Mouse (Mus musculus) hindbrain, embryonic 13.5 days (tissue): ENCODE measurements around the gene Tbl3. TPM values are rescaled to one million over a fixed set of nuclear protein-coding genes. Genes with fewer than 3 reads are reported as not detected.

Experiments used
- ATAC-seq: fragments of 200-750 bp; cut with Nextera tagmentation; 2 replicates; pipeline ENCODE4 v1.8.0; 2017; ENCODE audit warnings: moderate TSS enrichment; ENCODE audit not compliant: low FRiP score
- H3K27ac ChIP-seq: fragments of 300-500 bp; sonication (generic); 2 replicates; pipeline ENCODE4 v1.5.1; 2015; ENCODE audit warnings: inconsistent platforms, mild to moderate bottlenecking, moderate library complexity
- H3K27me3 ChIP-seq: fragments of 300-500 bp; sonication (generic); 2 replicates; pipeline ENCODE4 v1.6.1; 2015; ENCODE audit warnings: mild to moderate bottlenecking, inconsistent platforms
- H3K36me3 ChIP-seq: fragments of 300-500 bp; sonication (generic); 2 replicates; pipeline ENCODE4 v1.6.1; 2015; ENCODE audit warnings: mild to moderate bottlenecking, inconsistent platforms
- H3K4me1 ChIP-seq: fragments of 300-500 bp; sonication (generic); replicated peaks from 2 replicates; pipeline ENCODE4 v1.6.1; 2015; ENCODE audit warnings: inconsistent platforms
- H3K4me2 ChIP-seq: fragments of 300-500 bp; sonication (generic); 2 replicates; pipeline ENCODE4 v1.6.1; 2015; ENCODE audit warnings: inconsistent platforms, mild to moderate bottlenecking, moderate library complexity
- H3K4me3 ChIP-seq: fragments of 300-500 bp; sonication (generic); 2 replicates; pipeline ENCODE4 v1.5.1; 2015; ENCODE audit warnings: mild to moderate bottlenecking, inconsistent platforms
- H3K9ac ChIP-seq: fragments of 300-500 bp; sonication (generic); 2 replicates; pipeline ENCODE4 v1.6.1; 2015; ENCODE audit warnings: mild to moderate bottlenecking, inconsistent platforms
- H3K9me3 ChIP-seq: fragments of 300-500 bp; sonication (generic); 2 replicates; pipeline ENCODE4 v1.6.1; 2016; ENCODE audit warnings: inconsistent platforms
- WGBS: fragments of 180-500 bp; shearing (Covaris S2); methylation state at CpG from one replicate; pipeline ENCODE4 v1.1.7; 2015; 5-methylcytosine and 5-hydroxymethylcytosine counted together
- polyA plus RNA-seq: library from polyadenylated mRNA; unstranded; fragments of >200 nt; fragmentation: Nextera tagmentation; extraction: Ambion mirVana; gene quantifications from 2 replicates; pipeline ENCODE4 v1.2.1, GENCODE M21; 2015

The Tbl3 gene
- polyA plus RNA-seq, 1 experiment from 2014 or later = 69.0 TPM

- ATAC-seq = peak; percentile 94
- peak within 1 kb of the TSS; percentile 69 for H3K9ac ChIP-seq
- H3K27me3 ChIP-seq = 0 out of 2 replicates have a peak, but pooled peaks cover 8% of the 10 kb centered on the region
- no peaks in the 10 kb centered on the region for H3K9me3 ChIP-seq
- H3K27ac ChIP-seq = peak within 1 kb of the TSS; percentile 73; the same call in 1 of the 2 replicates
- H3K36me3 ChIP-seq = peaks cover 10% of the 10 kb centered on the region; the same call in 1 of the 2 replicates
- peaks cover 27% of the 10 kb centered on the region for H3K4me1 ChIP-seq
- 1% methylated on average over 29 of the region's 29 CpGs for WGBS
- peak within 1 kb of the TSS; percentile 51 for H3K4me3 ChIP-seq
- peak within 1 kb of the TSS; percentile 68 for H3K4me2 ChIP-seq
Measured at GRCm38 (mm10) chr17:24736330-24737051, 29.0 kb upstream of the Tbl3 start, which contains the start of gene Msrb1. Gene Msrb1 (plus strand): TSS chr17:24736642.

GRCm38 (mm10) chr17:24735446-24735845, 28.0 kb upstream of the Tbl3 start:
- 0 out of 2 replicates have a peak overlapping the region, but pooled peaks have one; percentile 51 for H3K4me3 ChIP-seq
- H3K4me2 ChIP-seq = peak overlapping the region; percentile 68
- no peak overlapping the region for H3K9ac ChIP-seq
- no peak for ATAC-seq
- H3K9me3 ChIP-seq = no peaks in the 10 kb centered on the region
- 0 out of 2 replicates have a peak, but pooled peaks cover 11% of the 10 kb centered on the region for H3K27me3 ChIP-seq
- no peak overlapping the region for H3K27ac ChIP-seq
- WGBS = 90% methylated on average over 7 of the region's 7 CpGs
- peaks cover 4% of the 10 kb centered on the region; the same call in 1 of the 2 replicates for H3K36me3 ChIP-seq
- H3K4me1 ChIP-seq = peaks cover 27% of the 10 kb centered on the region

DNA sequence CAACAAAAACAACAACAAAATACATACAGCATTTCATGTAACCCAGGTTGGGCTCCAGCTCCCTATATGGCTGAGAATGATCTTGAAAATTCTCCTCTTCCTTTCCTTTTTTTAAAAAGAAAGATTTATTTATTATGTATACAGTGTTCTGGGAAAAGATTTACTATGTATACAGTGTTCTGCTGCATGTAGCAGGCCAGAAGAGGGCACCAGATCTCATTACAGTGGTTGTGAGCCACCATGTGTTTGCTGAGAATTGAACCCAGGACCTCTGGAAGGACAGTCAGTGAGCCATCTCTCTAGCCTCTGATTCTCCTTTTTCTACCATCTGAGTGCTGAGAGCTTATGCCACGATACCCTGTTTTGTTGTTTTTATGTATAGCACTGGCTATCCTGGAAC, 27.1 kb upstream of the Tbl3 start:
- Histone ChIP-seq H3K4me1 (peaks cover 27% of the 10 kb centered on the region), H3K4me3 (no peak overlapping the region), H3K36me3 (no peaks in the 10 kb centered on the region), H3K27ac (no peak overlapping the region), H3K27me3 (0 out of 2 replicates have a peak, but pooled peaks cover 11% of the 10 kb centered on the region), H3K4me2 (no peak overlapping the region), H3K9ac (no peak overlapping the region), H3K9me3 (no peaks in the 10 kb centered on the region)
- no peak for ATAC-seq
- 85% methylated on average over 1 of the region's 1 CpGs for WGBS

DNA sequence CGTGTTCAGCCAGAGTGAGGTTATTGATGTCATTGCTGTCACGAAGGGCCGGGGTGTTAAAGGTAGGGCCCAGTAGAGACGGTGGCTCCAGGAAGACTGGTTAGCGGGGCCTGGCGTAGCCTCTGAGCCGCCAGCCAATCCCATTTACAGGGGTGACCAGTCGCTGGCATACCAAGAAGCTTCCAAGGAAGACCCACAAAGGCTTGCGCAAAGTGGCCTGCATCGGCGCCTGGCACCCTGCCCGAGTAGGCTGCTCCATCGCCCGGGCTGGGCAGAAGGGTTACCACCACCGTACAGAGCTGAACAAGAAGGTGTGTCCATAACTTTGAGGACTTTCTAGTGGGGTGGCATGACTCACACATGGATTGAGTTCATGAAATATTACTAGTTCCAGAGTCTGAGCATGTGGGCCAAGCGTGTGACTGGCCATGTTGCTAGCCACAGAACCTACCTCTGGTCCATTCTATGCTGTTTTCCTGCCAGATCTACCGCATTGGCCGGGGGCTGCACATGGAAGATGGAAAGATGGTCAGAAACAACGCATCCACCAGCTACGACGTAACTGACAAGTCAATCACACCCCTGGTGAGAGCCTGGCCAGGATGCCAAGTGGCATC, 26.1 kb upstream of the Tbl3 start:
- Histone ChIP-seq H3K27ac (no peak overlapping the region), H3K27me3 (peaks cover 12% of the 10 kb centered on the region; the same call in 1 of the 2 replicates), H3K4me2 (no peak overlapping the region), H3K4me1 (peaks cover 27% of the 10 kb centered on the region), H3K36me3 (no peaks in the 10 kb centered on the region), H3K9ac (no peak overlapping the region), H3K4me3 (no peak overlapping the region), H3K9me3 (no peaks in the 10 kb centered on the region)
- WGBS = 91% methylated on average over 21 of the region's 21 CpGs
- no peak for ATAC-seq

DNA sequence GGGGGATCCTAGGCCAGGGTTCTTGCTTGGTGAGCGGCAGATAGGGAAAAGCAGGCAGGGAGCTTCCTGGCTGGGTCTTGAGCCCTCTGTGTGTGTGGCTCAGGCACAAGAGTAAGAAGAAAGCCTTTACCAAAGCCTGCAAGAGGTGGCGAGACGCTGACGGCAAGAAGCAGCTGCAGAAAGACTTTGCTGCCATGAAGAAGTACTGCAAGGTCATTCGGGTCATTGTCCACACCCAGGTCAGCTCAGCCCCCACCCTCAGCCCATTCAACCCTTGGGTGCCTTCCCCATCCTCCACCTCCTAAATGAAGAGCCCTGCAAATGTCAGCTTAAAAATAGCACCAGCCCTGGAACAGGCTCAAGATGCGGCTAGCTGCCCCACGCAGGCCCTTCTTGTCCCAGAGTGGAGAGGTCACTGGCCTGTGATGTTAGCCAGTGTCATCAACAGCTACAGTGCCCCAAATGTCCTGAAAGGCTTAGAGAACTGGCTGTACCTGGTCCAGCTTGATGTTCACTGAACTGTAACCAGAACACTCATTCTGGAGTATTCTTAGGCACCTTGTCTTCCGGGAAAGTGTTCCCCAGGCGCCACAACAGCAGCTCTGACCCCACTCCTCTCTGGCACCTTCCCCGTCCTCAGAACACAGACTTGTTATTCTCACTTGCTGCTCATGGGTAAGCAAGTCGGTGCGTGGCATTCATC, 24.9 kb upstream of the Tbl3 start:
- no peaks in the 10 kb centered on the region for H3K36me3 ChIP-seq
- 78% methylated on average over 12 of the region's 12 CpGs for WGBS
- H3K4me2 ChIP-seq = no peak overlapping the region
- H3K9ac ChIP-seq = 0 out of 2 replicates have a peak overlapping the region, but pooled peaks have one; percentile 4
- no peak overlapping the region for H3K4me3 ChIP-seq
- H3K4me1 ChIP-seq = peaks cover 18% of the 10 kb centered on the region
- no peak overlapping the region for H3K27ac ChIP-seq
- no peak for ATAC-seq
- H3K9me3 ChIP-seq = no peaks in the 10 kb centered on the region
- peaks cover 23% of the 10 kb centered on the region; the same call in 1 of the 2 replicates for H3K27me3 ChIP-seq

- Histone ChIP-seq H3K4me3 (no peak overlapping the region), H3K36me3 (no peaks in the 10 kb centered on the region), H3K4me2 (no peak overlapping the region), H3K9ac (no peak overlapping the region), H3K9me3 (no peaks in the 10 kb centered on the region), H3K27ac (no peak overlapping the region), H3K4me1 (peaks cover 3% of the 10 kb centered on the region), H3K27me3 (peaks cover 25% of the 10 kb centered on the region; the same call in 1 of the 2 replicates)
- no peak for ATAC-seq
- WGBS = 83% methylated on average over 14 of the region's 14 CpGs
Measured at GRCm38 (mm10) chr17:24730787-24731186, 23.3 kb upstream of the Tbl3 start.

DNA sequence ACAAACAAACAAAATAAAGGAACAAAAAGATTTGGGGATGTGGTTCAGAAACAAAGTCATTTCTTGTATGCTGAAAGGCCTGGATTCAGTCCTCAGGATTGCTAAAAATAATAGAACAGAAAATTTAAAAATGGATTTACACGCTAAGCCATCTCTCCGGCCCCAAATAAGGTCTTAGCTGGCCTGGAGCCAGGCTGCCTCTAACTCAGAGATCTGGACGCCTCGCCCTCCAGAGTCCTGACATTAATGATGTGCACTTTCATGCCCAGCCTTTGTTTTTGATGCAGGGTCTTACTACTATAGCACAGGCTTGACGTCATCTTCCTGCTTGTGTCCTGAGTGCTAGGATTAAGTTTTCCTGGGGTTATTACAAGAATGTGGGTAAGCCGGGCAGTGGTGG, 21.6 kb upstream of the Tbl3 start:
- H3K9ac ChIP-seq = no peak overlapping the region
- no peak overlapping the region for H3K27ac ChIP-seq
- no peak for ATAC-seq
- H3K4me2 ChIP-seq = no peak overlapping the region
- H3K36me3 ChIP-seq = no peaks in the 10 kb centered on the region
- 83% methylated on average over 6 of the region's 6 CpGs for WGBS
- no peak overlapping the region for H3K4me3 ChIP-seq
- no peaks in the 10 kb centered on the region for H3K9me3 ChIP-seq
- H3K4me1 ChIP-seq = no peaks in the 10 kb centered on the region
- H3K27me3 ChIP-seq = peaks cover 25% of the 10 kb centered on the region; the same call in 1 of the 2 replicates

GRCm38 (mm10) chr17:24728184-24728583, 20.7 kb upstream of the Tbl3 start:
- H3K27me3 ChIP-seq = peaks cover 25% of the 10 kb centered on the region; the same call in 1 of the 2 replicates
- H3K4me3 ChIP-seq = no peak overlapping the region
- no peaks in the 10 kb centered on the region for H3K36me3 ChIP-seq
- WGBS = 76% methylated on average over 17 of the region's 17 CpGs
- no peaks in the 10 kb centered on the region for H3K9me3 ChIP-seq
- 0 out of 2 replicates have a peak overlapping the region, but pooled peaks have one; percentile 29 for H3K9ac ChIP-seq
- ATAC-seq = no peak
- no peak overlapping the region for H3K27ac ChIP-seq
- no peak overlapping the region for H3K4me2 ChIP-seq
- peaks cover 6% of the 10 kb centered on the region for H3K4me1 ChIP-seq

DNA sequence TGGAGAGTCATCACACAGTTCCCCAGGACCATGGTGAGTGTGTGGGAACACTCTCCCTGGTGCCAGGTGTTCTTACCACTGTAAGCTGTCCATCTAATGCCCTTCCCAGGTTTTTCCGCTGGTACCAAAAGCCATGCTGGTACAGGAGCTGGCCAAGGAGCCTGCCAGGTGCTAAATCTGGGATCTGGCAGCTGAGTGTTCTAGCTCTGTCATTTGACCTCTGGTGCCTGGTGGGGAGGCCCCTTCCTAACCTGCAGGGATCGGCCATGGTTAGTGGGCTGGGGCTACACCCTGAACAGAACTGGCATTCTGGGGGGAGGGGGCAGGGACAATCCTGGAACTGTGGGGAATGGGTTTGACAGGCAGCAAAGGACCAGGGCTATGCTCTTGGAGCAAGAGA, 20.2 kb upstream of the Tbl3 start, which contains the start of gene Rpl3l:
Rpl3l (plus strand) TSS at position 203 of the 400 bp plus-strand sequence.
- H3K27me3 ChIP-seq = peaks cover 23% of the 10 kb centered on the region; the same call in 1 of the 2 replicates
- no peak within 1 kb of the TSS for H3K4me3 ChIP-seq
- H3K36me3 ChIP-seq = peaks cover under 1% of the 10 kb centered on the region; the same call in 1 of the 2 replicates
- peaks cover 11% of the 10 kb centered on the region for H3K4me1 ChIP-seq
- no peak for ATAC-seq
- no peak within 1 kb of the TSS for H3K4me2 ChIP-seq
- 0 out of 2 replicates have a peak within 1 kb of the TSS, but pooled peaks have one; percentile 29 for H3K9ac ChIP-seq
- no peak within 1 kb of the TSS for H3K27ac ChIP-seq
- no peaks in the 10 kb centered on the region for H3K9me3 ChIP-seq
- 80% methylated on average over 2 of the region's 2 CpGs for WGBS

DNA sequence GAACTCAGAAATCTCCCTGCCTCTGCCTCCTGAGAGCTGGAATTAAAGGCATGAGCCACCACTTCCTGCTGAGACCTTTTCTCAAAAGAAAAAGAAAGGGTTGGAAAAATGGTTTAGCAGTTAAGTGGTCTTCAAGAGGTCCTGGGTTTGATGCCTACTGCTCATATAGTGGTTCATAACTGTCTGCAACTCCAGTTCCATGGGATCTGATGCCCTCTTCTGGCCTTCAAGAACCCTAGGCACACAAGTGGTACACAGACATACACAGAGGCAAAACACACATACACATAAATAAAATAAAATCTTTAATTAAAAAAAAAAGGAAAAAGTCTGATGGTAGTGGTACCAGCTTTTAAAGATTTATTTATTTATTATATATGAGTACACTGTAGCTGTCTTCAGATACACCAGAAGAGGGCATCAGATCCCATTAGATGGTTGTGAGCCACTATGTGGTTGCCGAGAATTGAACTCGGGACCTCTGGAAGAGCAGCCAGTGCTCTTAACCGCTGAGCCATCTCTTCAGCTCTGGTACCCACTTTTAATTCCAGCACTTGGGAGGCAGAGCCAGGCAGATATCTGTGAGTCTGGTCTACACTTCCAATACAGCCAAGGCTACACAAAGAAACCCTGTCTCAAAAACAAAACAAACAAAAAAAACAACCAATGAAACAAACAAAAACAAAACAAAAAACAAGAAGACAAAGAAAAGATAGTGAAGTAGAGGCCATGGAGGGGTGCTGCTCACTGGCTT, 18.4 kb upstream of the Tbl3 start:
- Histone ChIP-seq H3K36me3 (peaks cover 16% of the 10 kb centered on the region), H3K9me3 (no peaks in the 10 kb centered on the region), H3K27me3 (peaks cover 15% of the 10 kb centered on the region; the same call in 1 of the 2 replicates), H3K4me3 (no peak overlapping the region), H3K4me2 (no peak overlapping the region), H3K9ac (no peak overlapping the region), H3K4me1 (peaks cover 28% of the 10 kb centered on the region), H3K27ac (no peak overlapping the region)
- ATAC-seq = no peak
- 75% methylated on average over 3 of the region's 3 CpGs for WGBS

DNA sequence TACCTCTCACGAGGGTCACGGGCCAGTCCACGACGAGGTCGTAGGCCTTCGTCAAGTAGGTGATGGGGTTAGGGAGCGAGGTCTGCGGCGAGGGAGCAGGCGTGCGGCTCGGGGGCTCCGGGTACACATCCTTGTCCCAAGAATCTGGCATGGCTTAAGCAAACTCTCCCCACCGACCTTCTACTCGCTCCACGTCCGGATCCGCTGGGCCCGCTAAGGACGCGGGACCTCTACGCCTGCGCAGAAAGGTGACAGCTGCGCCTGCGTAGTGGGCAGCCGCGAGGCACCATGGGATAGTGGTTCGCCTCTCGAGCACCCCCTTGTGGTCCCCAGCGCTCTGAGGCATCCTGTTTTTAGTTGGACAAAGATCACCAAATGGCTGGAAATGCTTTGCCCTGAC, 16.7 kb upstream of the Tbl3 start, which contains the start of gene Ndufb10:
Ndufb10 (minus strand) TSS at position 295 of the 400 bp plus-strand sequence.
- Histone ChIP-seq H3K4me1 (peaks cover 31% of the 10 kb centered on the region), H3K9ac (peak within 1 kb of the TSS; percentile 94), H3K9me3 (no peaks in the 10 kb centered on the region), H3K4me2 (peak within 1 kb of the TSS; percentile 84), H3K4me3 (peak within 1 kb of the TSS; percentile 87), H3K36me3 (peaks cover 16% of the 10 kb centered on the region), H3K27ac (peak within 1 kb of the TSS; percentile 89), H3K27me3 (peaks cover 14% of the 10 kb centered on the region; the same call in 1 of the 2 replicates)
- peak; percentile 78 for ATAC-seq
- WGBS = under 1% methylated on average over 30 of the region's 30 CpGs
